Mouse (Mus musculus) T-helper 1 cell (primary cell): ENCODE measurements at regions not wholly inside any gene's neighbourhood (a gene's known extent, or its start where the extent isn't known, plus 50 kb on each side); places are given as distances from the start of the nearest gene placed in this dataset.

Source experiments
- in situ Hi-C: fragments of 300-600 bp; cut with MboI, MseI; formaldehyde crosslinking; loops from one replicate; pipeline ENCODE4 v1.15.1; 2025; ENCODE audit warnings: high pct_unique_total_duplicates

GRCm38 (mm10) chr5:51841763-51842162, 274.2 kb upstream of the Ppargc1a start:
- in situ Hi-C loops = no loop called here

GRCm38 (mm10) chr5:51840638-51841329, 273.3 kb upstream of the Ppargc1a start:
- in situ Hi-C loops = no loop called here

GRCm38 (mm10) chr5:51839292-51839691, 271.8 kb upstream of the Ppargc1a start:
- in situ Hi-C loops = no loop called here

GRCm38 (mm10) chr5:51830551-51830950, 263.0 kb upstream of the Ppargc1a start:
- in situ Hi-C loops = no loop called here

- in situ Hi-C loops = no loop called here
Measured at GRCm38 (mm10) chr5:51830015-51830414, 262.5 kb upstream of the Ppargc1a start.

GRCm38 (mm10) chr5:51829606-51830005, 262.1 kb upstream of the Ppargc1a start:
- in situ Hi-C loops = no loop called here

GRCm38 (mm10) chr5:51829020-51829419, 261.5 kb upstream of the Ppargc1a start:
- in situ Hi-C loops = no loop called here

- in situ Hi-C loops = no loop called here
Measured at GRCm38 (mm10) chr5:51826269-51826668, 258.7 kb upstream of the Ppargc1a start.

GRCm38 (mm10) chr5:51825584-51826088, 258.1 kb upstream of the Ppargc1a start:
- in situ Hi-C loops = no loop called here

- in situ Hi-C loops = no loop called here
Measured at GRCm38 (mm10) chr5:51824731-51825130, 257.2 kb upstream of the Ppargc1a start.

GRCm38 (mm10) chr5:51823657-51824056, 256.1 kb upstream of the Ppargc1a start:
- in situ Hi-C loops = no loop called here

GRCm38 (mm10) chr5:51816258-51816657, 248.7 kb upstream of the Ppargc1a start:
- in situ Hi-C loops = no loop called here

- in situ Hi-C loops = no loop called here
Measured at GRCm38 (mm10) chr5:51811728-51812127, 244.2 kb upstream of the Ppargc1a start.

- in situ Hi-C loops = no loop called here
Measured at GRCm38 (mm10) chr5:51801486-51801885, 234.0 kb upstream of the Ppargc1a start.

GRCm38 (mm10) chr5:51799371-51800035, 232.0 kb upstream of the Ppargc1a start:
- in situ Hi-C loops = no loop called here

- in situ Hi-C loops = no loop called here
Measured at GRCm38 (mm10) chr5:51794097-51794496, 226.6 kb upstream of the Ppargc1a start.

- in situ Hi-C loops = no loop called here
Measured at GRCm38 (mm10) chr5:51792950-51793349, 225.4 kb upstream of the Ppargc1a start.

GRCm38 (mm10) chr5:51788768-51789167, 221.2 kb upstream of the Ppargc1a start:
- in situ Hi-C loops = no loop called here

- in situ Hi-C loops = no loop called here
Measured at GRCm38 (mm10) chr5:51783523-51783922, 216.0 kb upstream of the Ppargc1a start.

GRCm38 (mm10) chr5:51783099-51783498, 215.6 kb upstream of the Ppargc1a start:
- in situ Hi-C loops = no loop called here

GRCm38 (mm10) chr5:51775502-51776145, 208.1 kb upstream of the Ppargc1a start:
- in situ Hi-C loops = no loop called here

GRCm38 (mm10) chr5:51771655-51772054, 204.1 kb upstream of the Ppargc1a start:
- in situ Hi-C loops = no loop called here

- in situ Hi-C loops = no loop called here
Measured at GRCm38 (mm10) chr5:51766111-51766510, 198.6 kb upstream of the Ppargc1a start.
